Mouse (Mus musculus) gastrocnemius, adult 8-10 months (tissue): ENCODE measurements around the gene Cuta. TPM values are rescaled to one million over a fixed set of nuclear protein-coding genes. Genes with fewer than 3 reads are reported as not detected.

Experiments
- DNase-seq, 2 experiments: peaks; one replicate each; pipeline ENCODE4 v3.0.0; 2022; ENCODE audit warnings: low spot score in 2 of 2
- total RNA-seq, 4 experiments: library from RNA; stranded (reverse); gene quantifications; 2 replicates each; pipeline ENCODE4 v1.2.4; 2022

Cuta gene
- total RNA-seq, 4 experiments from 2014 or later = 102 to 113 (median 108) TPM

- DNase-seq = no peak
Observed at GRCm38 (mm10) chr17:26956309-26956708, 16.9 kb upstream of the Cuta start.

- DNase-seq = no peak
Observed at GRCm38 (mm10) chr17:26953726-26954125, 14.4 kb upstream of the Cuta start.

- DNase-seq = no peak
Observed at GRCm38 (mm10) chr17:26953201-26953600, 13.8 kb upstream of the Cuta start.

- DNase-seq = no peak
Observed at GRCm38 (mm10) chr17:26951952-26952877, 12.8 kb upstream of the Cuta start.

- peak in 1 of 2 experiments; percentile 55 for DNase-seq
Observed at GRCm38 (mm10) chr17:26951406-26951805, 12.0 kb upstream of the Cuta start.

- DNase-seq = no peak
Observed at GRCm38 (mm10) chr17:26950560-26951288, 11.4 kb upstream of the Cuta start.

- DNase-seq = no peak
Observed at GRCm38 (mm10) chr17:26949866-26950265, 10.5 kb upstream of the Cuta start.

GRCm38 (mm10) chr17:26949051-26949577, 9.7 kb upstream of the Cuta start:
- DNase-seq = no peak

GRCm38 (mm10) chr17:26948316-26949050, 9.1 kb upstream of the Cuta start:
- DNase-seq = no peak

GRCm38 (mm10) chr17:26947231-26948100, 8.1 kb upstream of the Cuta start:
- DNase-seq = no peak

- peak; percentile 73 to 83 for DNase-seq
Observed at GRCm38 (mm10) chr17:26946567-26946966, 7.2 kb upstream of the Cuta start.

- DNase-seq = no peak
Observed at GRCm38 (mm10) chr17:26945824-26946495, 6.6 kb upstream of the Cuta start.

- DNase-seq = no peak
Observed at GRCm38 (mm10) chr17:26941841-26942570, 2.6 kb upstream of the Cuta start.

GRCm38 (mm10) chr17:26941031-26941789, 1.8 kb upstream of the Cuta start, which contains the start of gene Syngap1:
Syngap1 (plus strand) TSS chr17:26941253.
- no peak for DNase-seq

- DNase-seq = no peak
Observed at GRCm38 (mm10) chr17:26939973-26940300, 568 bp upstream of the Cuta start.

GRCm38 (mm10) chr17:26938731-26939130, 638 bp downstream of the Cuta start:
- DNase-seq = no peak

GRCm38 (mm10) chr17:26937883-26938695, 1.3 kb downstream of the Cuta start:
- DNase-seq = no peak
